Mouse (Mus musculus): ENCODE measurements at regions not wholly inside any gene's neighbourhood (a gene's known extent, or its start where the extent isn't known, plus 50 kb on each side); places are given as distances from the start of the nearest gene placed in this dataset.

DNA sequence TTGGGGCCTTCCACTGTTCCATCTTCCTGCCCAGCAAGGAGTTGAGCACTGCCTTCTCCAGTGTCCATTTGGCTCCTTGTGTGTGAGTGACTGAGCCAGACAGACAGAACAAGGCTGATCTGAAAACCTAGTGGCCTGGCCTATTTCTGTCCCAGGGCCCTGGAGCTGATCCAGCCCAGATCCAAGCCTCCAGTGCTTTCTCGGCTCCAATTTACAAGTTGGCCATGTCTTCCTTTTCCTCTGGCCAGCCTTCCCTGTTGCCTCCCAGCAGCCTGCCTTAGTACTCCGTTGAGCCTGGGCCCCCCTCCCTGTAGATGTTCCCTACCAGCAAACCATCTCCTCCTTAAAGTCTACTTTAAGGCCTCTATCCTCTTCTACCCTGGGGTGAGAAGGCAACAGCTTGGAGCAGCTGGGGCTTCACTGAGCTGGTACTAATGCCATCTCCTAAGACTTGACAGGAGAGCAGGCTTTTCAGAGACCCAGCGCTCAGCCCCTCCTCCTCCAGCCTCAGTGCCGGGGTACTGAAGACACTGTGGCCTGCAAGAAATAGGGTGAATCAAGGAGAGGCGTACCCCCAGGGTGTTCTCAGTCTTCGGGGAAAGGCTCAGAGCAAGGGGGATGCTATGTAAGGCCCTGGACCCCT is 101.7 kb downstream of the Pja1 start:
- TF ChIP-seq CTCF (IDR thresholded peaks at IDR 0.05; ENCODE audit: low read depth, low read length) (no peak), POLR2A (IDR thresholded peaks at IDR 0.05; ENCODE audit: insufficient read depth, low read length) (no peak)
